Mouse (Mus musculus): ENCODE results near the gene Rap2b.
A peak's percentile ranks its signal among the peaks of the same experiment; 100 is the strongest.

The Rap2b gene

DNA sequence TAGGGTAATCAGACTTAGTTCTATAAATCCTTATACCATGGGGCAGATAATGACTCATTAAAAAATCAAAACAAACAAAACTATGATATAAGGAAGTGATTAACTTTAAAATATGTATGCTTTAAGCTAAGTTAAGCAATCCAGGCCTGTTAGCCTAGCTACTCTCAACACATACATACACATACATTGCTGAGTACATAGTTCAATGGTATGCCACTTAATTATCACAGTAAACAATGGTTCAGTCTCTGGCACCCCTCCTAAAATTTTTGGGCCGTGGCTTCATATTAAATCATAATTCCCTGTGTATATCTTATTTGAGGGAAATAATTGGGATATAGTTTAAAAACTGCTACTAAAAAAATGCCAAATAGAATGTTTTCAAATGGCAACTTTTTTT is at the start of gene Rap2b:
Gene Rap2b (plus strand): TSS at position 301 of the 400 bp plus-strand sequence.
- DNase-seq (ENCODE audit: low read depth), result no peak

DNA sequence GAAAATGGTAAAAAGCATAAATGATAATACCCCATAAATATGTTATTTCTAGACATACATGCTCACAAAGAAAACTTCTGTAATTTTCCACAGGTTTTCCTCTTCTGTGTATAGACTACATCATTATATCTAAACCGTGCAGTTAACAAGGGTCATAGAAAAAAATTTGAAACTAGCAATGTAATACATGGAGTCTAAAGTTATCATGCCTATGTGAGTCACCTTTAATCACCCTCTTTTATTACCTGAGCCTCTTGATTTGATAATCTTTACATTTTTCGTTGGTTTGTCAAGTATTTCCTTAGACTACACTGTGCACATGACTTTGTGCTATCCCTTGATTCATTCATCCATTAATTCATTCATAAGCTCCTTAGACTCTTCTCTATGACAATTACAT is 46.4 kb upstream of the Rap2b start:
- DNase-seq (ENCODE audit: low read depth), result no peak

DNA sequence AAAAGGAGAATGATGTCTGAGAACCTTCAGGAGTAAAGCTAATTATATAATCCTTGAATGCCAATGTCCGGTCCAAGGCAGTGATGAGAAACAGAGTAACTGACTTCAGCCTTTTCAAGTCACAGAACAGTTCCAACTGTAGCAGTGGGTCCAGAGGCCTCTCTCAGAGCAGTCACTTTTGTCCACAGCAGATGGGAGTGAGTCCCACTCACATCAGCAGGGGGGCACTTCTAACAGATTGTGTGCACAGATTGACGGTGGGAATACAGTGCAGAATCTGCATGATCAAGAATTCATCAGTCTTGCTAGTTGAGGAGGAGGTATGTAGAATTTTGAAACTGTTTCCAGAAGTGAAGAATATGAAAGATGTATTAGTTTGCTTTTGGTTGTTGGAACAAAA is 41.4 kb upstream of the Rap2b start:
- DNase-seq (ENCODE audit: low read depth), result no peak

DNA sequence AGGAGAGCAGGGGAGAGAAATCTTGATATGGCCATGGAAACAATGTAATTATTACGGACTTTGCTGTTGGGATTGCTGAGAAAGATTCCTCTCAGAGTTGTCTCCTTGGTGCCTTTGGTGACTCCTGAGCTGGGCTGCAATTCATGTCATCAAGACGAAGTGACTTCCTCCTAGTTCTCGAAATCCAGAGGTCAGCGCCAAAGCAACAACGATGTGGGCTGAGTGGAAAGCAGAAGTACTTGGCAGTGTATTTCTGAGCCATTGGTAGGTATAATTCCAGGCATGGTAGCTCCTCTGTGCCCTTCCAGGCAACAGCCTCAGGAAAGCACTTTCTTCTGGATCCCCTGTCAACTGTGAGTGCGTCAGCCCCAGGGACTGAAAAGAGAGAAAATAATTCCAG is 39.8 kb upstream of the Rap2b start:
- no peak for DNase-seq (ENCODE audit: low read depth)

DNA sequence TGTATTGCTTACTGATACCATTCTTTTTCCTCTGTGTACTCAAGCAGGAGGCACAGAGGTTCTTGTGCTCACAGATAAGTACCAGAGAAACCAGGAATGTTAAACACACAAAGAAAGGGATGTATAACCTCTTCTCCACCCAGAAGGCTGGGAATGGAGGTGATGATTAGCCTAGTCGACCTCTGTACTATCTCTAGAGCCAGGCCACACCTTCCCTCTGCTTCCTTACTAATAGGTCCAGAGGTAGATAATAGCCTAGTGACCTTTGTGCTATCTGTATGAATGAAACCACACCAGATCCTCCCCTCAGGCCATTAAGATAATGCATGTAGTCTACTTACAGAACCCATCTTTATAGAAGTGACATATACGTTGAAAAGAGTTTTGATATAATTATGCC is 25.2 kb upstream of the Rap2b start:
- no peak for DNase-seq (ENCODE audit: low read depth)

DNA sequence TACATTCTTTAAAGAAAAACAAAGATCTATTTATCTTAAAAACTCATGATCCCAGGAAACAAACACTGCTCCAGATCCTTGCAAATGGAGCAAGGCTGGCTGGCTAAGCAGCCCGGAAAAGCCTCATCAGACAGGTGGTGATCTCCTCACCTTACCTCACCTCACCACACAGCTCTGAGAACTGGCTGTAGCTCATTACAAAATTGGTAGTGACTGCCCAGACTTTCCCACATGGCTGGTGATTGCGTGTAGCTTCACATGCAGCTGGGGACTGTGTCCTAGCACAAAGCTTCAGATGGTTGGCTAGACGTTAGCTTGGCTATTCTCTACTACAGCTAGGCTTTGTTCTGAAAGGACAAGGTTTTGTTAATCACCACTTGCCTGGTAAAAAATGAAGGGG is 24.2 kb upstream of the Rap2b start:
- no peak for DNase-seq (ENCODE audit: low read depth)

DNA sequence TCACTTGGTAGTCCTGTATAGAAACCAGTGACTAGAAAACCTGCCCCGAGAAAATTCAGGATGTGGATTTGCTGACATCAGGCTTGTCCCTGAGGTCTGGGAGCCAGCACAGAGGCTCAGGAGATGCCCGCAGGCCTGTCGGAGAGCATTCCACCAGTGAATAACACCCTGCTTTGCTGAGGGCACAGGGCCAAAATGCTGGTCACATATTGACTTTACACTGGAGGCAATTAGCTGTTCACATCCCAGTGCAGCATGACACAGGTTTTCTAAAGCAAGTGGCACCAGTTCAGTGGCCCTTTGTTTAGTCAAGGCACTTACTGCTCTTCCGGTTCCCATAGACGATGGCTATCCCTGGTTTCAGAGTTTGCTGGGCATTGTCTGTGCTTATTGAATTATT is 21.1 kb upstream of the Rap2b start:
- no peak for DNase-seq (ENCODE audit: low read depth)

DNA sequence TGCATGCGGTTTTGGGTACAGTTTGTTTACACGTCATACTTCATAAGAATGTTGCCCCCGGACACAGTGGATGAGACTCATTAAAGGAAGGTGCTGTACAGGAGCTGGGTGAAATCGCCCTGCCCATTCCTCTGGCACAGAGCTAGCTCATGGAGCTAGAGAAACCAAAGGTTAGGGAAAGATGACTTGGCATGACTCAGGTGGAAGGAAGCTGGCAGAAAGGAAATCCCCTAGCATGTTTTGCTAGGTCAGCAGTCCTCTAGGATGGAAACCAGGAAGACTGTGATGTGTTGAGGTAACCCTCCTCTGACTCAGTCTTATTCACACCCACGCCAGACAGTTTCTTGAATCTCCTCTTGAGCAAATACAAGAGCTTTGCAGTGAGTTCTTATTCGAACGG is 17.4 kb upstream of the Rap2b start:
- no peak for DNase-seq (ENCODE audit: low read depth)

DNA sequence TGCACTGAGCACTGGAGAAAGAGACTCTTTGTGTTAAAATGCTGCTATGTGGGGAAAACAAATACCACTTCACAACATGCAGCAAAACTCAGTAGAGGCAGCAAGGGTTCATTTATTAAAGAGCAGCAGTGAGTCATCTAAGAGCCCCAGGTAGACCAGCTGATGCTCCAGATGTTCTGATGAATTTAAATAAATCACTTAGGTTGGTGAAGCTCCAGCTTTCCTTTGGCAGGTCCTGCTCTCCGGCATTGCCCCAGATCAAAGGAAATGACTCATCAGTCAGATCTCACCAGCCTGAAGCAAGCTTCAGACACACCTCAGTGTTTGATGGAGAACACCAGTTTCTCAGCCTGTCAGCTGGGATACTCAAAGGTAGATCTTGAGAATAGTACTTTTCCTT is 15.8 kb upstream of the Rap2b start:
- no peak for DNase-seq (ENCODE audit: low read depth)

DNA sequence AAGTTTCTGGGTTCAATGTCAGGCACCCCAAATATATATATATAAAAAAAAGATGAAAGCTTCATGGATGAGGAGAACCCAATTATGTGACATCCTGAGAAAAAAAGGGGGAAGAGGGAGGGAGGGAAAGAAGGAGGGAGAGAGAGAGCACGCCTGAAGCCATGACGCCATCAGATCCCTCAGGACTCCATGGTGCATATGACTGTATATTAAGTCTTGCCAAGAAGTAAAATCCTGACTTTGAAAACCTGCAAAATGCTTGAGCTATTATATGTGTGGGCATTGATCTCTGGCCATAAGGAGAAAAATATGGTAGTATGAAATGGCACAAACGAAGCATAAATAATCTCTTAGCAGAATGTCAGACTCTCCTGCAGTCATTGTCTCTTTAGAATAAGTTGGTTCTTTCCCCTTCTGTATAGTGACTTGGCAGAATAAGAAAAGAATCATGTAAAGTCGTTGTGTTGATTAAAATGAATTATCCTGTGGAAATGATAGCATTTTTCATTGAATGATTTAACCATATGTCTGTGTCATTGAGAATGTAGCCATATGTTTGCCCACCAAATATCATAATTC is 13.3 kb upstream of the Rap2b start:
- DNase-seq (ENCODE audit: low read depth), result no peak

DNA sequence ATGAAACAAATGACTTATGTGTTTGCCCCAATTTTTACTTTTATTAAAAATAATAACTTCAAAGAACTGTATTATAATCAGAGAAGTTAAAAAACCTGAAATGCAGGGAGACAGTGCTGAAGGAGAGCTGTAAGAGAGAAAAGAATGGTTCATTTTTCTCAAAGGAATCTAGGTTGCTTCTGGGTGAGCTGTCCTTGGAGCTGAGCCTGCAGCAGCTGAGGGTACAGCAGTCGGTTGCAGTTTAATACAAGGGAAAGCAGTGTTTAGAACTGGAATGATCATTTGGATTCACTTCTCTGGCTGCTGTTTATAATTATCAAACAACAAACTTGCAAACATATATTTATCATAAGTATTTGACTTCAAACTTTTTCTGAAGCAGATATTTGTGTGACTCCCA is 12.0 kb upstream of the Rap2b start:
- no peak for DNase-seq (ENCODE audit: low read depth)

DNA sequence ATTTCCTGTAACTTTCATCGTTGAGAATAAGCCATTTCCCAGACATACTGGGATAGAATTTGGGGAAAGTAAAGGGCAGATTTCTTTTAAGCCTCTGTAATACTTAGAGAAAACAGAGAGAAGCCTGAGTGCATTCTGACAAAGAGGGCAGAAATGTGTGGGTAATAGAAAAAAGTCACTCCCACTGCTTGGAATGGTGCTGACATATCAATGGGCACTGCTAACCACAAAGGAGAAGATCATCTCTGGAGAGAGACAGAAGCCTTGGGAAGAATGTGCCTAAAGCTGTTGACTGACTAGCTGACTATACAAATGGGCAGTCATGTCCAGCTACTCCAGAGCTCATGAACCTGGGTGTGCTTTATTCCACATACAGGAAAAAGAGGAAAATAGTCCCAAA is 6.0 kb upstream of the Rap2b start:
- DNase-seq (ENCODE audit: low read depth), result no peak

DNA sequence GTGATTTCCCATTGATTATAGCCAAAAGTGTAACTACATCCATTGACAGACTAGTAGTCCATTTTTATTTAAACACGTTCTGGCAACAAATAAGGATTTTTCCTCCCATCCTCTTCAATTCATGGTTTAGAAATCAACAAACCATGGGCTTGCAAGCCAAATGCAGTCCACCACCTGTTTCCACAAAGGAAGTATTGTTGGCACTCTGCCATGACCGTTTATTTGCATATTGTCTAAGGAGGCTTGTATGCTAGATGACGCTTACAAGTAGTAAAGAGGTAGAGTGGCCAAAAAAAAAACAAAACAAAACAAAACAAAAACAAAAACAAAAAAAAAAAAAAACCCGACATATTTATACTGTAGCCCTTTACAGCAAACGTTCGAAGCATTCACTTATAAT is 3.3 kb upstream of the Rap2b start:
- DNase-seq (ENCODE audit: low read depth), result peak; percentile 22

DNA sequence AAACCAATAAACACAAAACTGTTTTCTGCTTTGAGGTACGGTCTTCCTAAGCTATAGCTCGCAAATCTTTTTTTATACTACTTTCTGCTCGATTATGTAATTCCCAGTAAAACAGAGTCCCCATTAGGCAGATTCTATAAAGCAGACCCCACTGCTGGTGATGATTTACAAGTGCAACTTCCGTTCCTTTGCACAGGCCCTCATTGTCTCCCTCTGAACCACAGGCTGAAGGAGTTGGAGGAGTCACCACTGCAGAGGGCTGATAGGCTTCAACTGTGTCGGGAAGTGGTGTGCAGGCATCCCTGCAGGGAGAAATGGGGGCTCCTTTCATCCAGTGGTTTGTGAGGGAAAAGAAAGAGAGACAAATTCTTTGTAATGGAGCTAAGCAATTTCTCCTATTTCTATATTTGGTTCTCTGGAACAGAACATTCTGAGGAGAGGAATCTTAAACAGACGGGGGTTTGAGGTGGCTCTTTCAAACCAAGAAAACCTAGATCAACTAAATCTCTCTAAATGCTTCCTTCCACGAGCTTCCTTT is 2.6 kb upstream of the Rap2b start:
- DNase-seq (ENCODE audit: low read depth), result no peak

DNA sequence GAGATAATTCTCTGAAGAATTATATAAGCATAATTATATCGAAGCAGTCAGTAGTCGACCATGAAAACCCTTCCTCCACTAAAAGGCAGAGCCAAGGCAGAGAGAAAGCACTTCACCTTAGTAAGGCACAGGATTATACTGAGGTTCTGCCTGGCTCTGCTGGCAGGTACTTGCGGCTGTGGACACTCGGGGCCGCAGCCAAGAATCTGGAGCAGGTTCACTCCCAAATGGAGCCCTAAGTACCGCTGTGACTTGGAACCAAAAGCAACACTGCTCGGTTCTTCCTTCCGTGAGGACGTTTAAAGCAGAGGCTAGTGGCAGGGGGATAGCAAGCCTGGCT is 1.4 kb downstream of the Rap2b start:
- DNase-seq (ENCODE audit: low read depth), result no peak

DNA sequence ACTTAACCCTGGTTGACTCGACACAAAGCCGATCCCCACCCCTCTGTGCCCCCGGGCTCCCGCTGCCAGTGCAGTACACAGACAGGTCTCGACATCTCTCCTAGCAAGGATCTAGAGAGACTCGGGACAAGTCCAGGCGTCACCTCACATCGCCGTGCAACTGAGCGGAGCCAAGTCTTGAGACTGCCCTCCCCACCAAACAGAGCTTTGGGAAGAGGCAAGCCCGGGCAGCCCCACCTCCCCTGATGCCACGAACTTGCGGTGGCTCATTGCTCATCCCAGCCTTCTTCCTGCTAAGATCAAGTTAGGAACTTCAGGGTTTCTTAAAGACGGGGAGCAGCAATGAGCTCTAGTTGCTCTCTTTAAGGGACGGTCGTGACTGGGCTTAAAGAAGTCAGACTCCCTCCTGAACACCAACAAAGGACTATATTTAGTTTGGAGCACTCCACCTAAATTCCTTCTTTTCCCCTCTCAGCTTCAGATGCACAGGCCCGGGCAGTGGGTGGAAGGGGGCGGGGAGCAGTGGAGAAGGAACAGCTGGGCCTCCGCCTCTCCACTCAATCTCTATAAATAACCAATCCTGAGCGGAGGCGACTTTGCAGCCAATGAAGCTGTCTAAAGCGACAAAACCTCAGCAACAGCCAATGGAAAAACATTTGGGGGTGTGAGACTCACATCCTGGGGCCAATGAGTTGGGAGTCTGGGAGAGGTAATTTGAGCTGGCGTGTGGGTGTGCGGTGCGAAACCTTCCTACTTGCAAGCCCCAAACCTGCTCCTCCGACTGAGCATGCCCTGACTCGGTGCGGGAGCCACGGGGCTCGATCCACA is 1.9 kb downstream of the Rap2b start:
- DNase-seq (ENCODE audit: low read depth), result peak; percentile 94

DNA sequence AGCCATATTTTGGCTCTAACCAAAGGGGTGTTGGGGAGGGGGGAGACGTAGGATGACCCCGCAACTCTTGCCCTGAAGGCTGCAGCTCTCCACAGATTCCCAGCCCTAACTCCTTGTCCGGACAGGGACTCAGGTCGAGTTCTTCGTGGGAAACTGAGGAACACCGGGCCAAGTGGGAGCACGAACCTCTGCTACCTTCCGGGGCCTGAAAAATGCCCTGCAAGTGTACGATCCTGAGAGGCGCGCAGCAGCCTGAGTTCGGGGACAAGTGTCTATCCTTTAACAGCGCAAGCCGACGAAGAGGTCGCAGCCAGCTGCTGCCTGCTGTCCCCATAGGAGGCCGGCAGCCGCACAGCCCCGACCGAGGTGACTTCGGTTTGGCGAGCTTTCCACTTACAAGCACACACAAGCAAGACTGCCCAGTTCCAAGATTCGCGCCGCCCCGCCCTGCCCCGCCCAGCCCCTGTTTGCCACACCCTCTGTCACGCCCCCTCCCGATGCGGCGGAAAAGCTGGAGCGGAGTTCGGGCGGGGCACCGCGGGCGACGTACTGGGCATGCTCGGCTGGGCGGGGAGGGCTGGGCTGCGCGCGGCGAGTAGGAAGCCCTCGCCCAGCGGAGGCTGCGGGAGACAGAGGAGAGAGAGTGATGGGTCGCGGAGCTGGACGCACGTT is 2.7 kb downstream of the Rap2b start:
- DNase-seq (ENCODE audit: low read depth), result peak; percentile 96

DNA sequence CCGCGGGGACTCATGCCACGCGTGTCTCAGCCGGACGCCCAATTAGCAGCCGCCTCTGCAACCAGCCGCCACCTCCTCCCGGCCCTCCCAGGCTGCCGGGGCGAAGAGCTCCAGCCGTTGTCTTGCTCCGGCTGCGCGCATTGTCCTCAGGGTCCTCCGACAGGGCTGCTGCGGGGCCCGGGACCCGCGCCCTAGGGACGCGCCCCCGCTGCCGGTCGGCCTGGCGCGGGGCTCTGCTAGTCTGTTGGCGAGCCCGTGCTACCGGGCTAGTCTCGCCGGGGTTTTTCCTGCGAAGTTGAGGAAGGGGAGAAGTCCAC is 3.2 kb downstream of the Rap2b start:
- no peak for DNase-seq (ENCODE audit: low read depth)

DNA sequence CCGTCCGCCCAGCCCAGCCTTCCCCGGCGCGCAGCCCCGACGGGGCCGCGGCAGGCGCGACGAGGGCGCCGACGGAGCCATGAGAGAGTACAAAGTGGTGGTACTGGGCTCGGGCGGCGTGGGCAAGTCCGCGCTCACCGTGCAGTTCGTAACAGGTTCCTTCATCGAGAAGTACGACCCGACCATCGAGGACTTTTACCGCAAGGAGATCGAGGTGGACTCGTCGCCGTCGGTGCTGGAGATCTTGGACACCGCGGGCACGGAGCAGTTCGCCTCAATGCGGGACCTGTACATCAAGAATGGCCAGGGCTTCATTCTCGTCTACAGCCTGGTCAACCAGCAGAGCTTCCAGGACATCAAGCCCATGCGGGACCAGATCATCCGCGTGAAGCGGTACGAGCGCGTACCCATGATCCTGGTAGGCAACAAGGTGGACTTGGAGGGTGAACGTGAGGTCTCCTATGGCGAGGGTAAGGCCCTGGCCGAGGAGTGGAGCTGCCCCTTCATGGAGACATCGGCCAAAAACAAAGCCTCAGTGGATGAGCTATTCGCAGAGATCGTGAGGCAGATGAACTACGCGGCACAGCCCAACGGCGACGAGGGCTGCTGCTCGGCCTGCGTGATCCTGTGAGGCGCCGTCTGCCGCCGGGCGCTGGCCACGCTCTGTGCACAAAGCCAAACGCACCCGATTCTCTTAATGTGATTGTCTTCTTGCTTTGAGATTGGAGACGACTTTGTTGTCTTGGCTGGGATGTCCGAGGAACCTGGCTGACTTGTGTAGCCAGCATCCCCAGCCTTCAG is 3.7 kb downstream of the Rap2b start:
- peak; percentile 64 for DNase-seq (ENCODE audit: low read depth)

DNA sequence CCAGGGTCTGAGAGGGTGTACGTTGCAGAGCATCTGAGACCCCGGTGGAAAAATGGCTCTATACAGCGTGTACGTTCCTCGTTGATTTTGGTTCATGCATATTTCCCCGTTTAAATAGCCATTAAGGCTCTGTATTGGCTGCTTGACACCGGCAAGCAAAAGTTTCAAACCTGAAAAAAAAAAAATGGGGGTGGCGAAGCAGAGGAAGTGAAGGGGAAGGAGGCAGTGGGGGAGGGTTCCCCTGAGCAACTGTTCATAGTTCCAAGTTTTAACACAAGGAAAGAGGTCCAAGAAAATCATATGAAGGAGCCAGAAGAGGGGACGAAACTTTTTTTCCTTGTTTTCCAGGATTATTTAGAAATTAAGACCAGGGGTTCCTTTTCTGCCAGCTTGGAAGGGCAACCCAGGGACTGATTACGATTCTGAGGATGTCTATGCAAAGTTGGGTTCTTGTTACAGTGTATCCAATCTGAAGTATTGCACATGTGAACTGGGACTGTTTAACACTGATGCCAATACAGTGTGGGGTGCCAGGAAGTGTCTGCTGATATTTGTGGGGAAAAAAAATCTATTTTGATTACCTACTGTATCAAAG is 4.4 kb downstream of the Rap2b start, which contains the start of gene B430305J03Rik:
Gene B430305J03Rik (minus strand): TSS at position 173 of the 595 bp plus-strand sequence.
- peak; percentile 75 for DNase-seq (ENCODE audit: low read depth)

DNA sequence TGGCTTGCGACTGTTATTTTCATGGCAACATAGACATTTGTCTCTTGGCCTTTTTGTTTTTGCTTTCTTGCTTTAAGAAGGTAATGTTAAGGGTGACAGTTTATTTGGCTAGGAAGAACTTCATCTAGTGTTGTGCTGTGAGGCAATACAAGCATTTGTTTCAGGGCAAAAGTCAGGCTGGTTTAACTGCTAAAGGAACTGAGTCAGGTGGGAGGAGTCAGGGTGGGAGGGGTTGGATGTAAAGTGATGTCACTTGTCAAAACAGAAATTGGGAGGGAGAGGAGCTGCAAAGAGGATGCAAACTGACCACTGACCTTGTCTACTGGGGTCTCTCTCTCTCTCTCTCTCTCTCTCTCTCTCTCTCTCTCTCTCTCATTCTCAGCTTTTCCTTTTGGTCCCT is 7.0 kb downstream of the Rap2b start:
- peak; percentile 46 for DNase-seq (ENCODE audit: low read depth)

DNA sequence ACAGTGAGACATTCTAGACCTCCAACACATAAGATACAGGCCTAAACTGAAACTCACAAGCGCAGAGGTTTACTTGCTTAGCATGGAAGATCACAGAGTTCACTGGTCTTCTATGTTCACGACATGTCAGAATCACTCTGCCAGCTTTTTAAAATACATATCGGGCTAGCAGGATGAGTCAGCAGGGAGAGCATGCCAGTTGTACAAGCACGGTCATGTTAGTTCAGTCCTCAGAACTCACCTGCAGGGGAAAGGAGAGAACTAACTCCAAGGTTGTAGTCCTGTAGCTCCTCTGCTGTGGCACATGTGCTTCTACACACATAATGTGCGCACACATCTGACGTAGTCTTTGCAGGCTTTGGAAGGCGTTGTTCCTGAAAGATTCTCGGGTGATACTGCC is 14.6 kb downstream of the Rap2b start:
- DNase-seq (ENCODE audit: low read depth), result no peak

Measured in induced T-regulatory cell, adult 2 months (primary cell).